Mouse (Mus musculus) neutrophil, adult 59 days (primary cell): ENCODE measurements around the gene Dr1. TPM values are rescaled to one million over a fixed set of nuclear protein-coding genes. Genes with fewer than 3 reads are reported as not detected.

Experiments
- total RNA-seq, 2 experiments: library from RNA; stranded (reverse); gene quantifications; 1 replicate in 1 of 2; 2 replicates in 1 of 2; pipeline ENCODE4 v1.2.4; 2023

Gene Dr1
- 10 to 100 TPM; 38.0 to 43.0 TPM for total RNA-seq

GRCm38 (mm10) chr5:108268127-108269062, at the start of gene Dr1:
Dr1 (plus strand) TSS chr5:108268897.

GRCm38 (mm10) chr5:108312224-108313064, 43.7 kb downstream of the Dr1 start, which contains the start of gene Pigg:
Pigg (plus strand) TSS chr5:108312609.

Other genes starting within 250 kb of the Dr1 start
- 10 to 100 TPM; 33.3 to 39.8 TPM for gene Mtf2, start 203.2 kb upstream of the Dr1 start, total RNA-seq
- gene Tmed5, start 136.3 kb upstream of the Dr1 start, total RNA-seq: 10 to 100 TPM; 51.1 to 51.7 TPM
- gene Ccdc18, start 136.0 kb upstream of the Dr1 start, total RNA-seq: 1 to 10 TPM; 6.2 to 7.3 TPM
- 1 to 10 TPM; 2.2 to 2.3 TPM for gene Pigg, start 43.7 kb downstream of the Dr1 start, total RNA-seq
- gene Gm42517, start 99.0 kb downstream of the Dr1 start, total RNA-seq: under 1 TPM in 1 of 2 experiments, not detected in 1; 0.26 TPM
- not detected for gene Pde6b, start 119.5 kb downstream of the Dr1 start, total RNA-seq
- gene Atp5k, start 165.6 kb downstream of the Dr1 start, total RNA-seq: 10 to 100 TPM; 75.9 to 87.5 TPM
- gene Mfsd7a, start 180.0 kb downstream of the Dr1 start, total RNA-seq: 10 to 100 TPM; 15.9 to 22.5 TPM
- 10 to 100 TPM; 12.6 to 15.5 TPM for gene Pcgf3, start 192.3 kb downstream of the Dr1 start, total RNA-seq